Mouse (Mus musculus) Patski (cell line): ENCODE data around the gene Txndc2. TPM values are rescaled to one million over a fixed set of nuclear protein-coding genes. Genes with fewer than 3 reads are reported as not detected.

ENCODE experiments used
- ATAC-seq: fragments of 100-300 bp; one replicate; pipeline ENCODE4 v1.8.0; 2021
- CTCF ChIA-PET: fragments of 350-600 bp; sonication (Branson Sonifier 250); formaldehyde crosslinking; loops from one replicate; lab custom pipeline; 2022; ENCODE audit warnings: inconsistent platforms; lab: Charles Lee
- POLR2A ChIA-PET: fragments of 350-600 bp; sonication (Branson Sonifier 250); formaldehyde crosslinking; loops from one replicate; lab custom pipeline; 2022; ENCODE audit warnings: antibody characterized with exemption, inconsistent platforms; lab: Charles Lee
- DNase-seq: peaks from one replicate; pipeline ENCODE4 v3.0.0-alpha.2; 2011; ENCODE audit warnings: low read depth, low spot score
- H3K27me3 ChIP-seq: fragments of 371-371 bp; one replicate; pipeline ENCODE4 v1.5.1; 2021
- CTCF ChIP-seq: fragments of 100-300 bp; IDR thresholded peaks from one replicate; pipeline ENCODE4 v1.5.1; 2021
- in situ Hi-C: fragments of 300-500 bp; cut with MboI; formaldehyde crosslinking; loops from 3 replicates; pipeline ENCODE4 v1.11.1; 2018; ENCODE audit warnings: low pct_unique_long_range_greater_than_20kb, mixed read lengths
- polyA plus RNA-seq: library from polyadenylated mRNA; unstranded; gene quantifications from one replicate; pipeline ENCODE4 v1.2.3, GENCODE M21; 2021

Txndc2 gene
- polyA plus RNA-seq, 1 experiment from 2014 or later, result not detected

DNA sequence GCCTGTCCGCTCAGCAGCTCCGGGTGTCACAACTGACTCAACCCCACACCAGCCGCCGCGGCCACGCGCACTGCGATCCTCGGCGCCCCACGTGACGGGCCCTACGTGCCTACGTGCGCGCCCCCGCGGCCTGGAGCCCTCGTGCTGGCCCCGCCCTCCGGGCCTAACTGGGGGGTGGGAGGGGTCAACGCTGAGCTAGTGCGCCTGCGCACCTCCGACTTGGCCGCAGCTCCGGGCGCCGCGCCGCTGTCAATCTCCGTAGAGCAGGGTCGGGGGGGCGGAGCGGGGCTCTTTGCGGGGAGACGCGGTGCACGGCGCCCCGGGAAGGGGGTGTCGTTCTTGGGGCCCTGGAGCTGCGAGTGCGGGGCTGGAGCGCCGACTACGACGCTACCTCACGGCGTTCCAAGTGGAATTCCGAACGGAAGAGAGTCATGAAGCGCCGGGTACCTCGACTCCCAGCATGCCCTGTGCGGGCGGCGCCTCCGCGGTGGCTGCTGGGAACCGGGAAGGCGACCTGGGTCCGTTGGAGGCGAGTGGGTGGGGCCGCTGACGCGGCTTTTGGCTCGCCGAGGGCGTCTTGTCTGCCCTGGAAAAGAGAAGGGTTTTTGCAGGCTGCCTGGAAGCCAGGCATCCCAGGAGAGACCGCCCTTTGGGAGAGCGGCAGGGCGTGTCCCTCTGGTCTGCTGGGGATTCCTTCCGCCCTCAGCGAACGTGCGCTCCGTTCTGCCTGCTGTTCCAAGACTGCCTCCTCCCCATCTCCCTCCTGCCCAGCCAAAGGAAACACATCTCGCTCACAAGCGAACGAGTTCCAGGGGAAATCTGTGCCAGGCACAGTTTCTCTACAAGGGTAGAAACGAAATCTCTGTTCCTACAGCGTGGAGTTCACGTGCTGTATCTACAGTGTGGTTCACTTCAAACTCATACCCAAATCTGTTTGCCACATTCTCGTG, 28.2 kb downstream of the Txndc2 start, which contains the start of gene Vapa:
Gene Vapa, minus strand, starts transcription at position 93 of the 950 bp plus-strand sequence.
- in situ Hi-C loops, result loop anchor here (25.0 kb wide), 1 partner anchor 499 kb away; the partner anchor contains the start of genes Ddx11, Ndufv2 and Washc1
- ATAC-seq, result peak; percentile 87
- ChIA-PET POLR2A (interaction anchor here (0.8 to 3.8 kb wide), 6 partner anchors 13 to 170 kb away, joined by 3 to 16 read pairs (median 4); no protein-coding TSS in a partner anchor), CTCF (no interaction called here)
- no peaks in the 10 kb centered on the region for H3K27me3 ChIP-seq
- DNase-seq, result peak; percentile 84
- no peak for TF ChIP-seq CTCF

- DNase-seq (no peak), ATAC-seq (no peak)
- H3K27me3 ChIP-seq, result no peaks in the 10 kb centered on the region
- no peak for TF ChIP-seq CTCF
- ChIA-PET CTCF (no interaction called here), POLR2A (interaction anchor here (0.8 to 3.8 kb wide), 8 partner anchors 12 to 171 kb away, joined by 3 to 16 read pairs (median 4); no protein-coding TSS in a partner anchor)
- in situ Hi-C loops, result loop anchor here (25.0 kb wide), 1 partner anchor 499 kb away; the partner anchor contains the start of genes Ddx11, Ndufv2 and Washc1
These were observed 28.9 kb downstream of the Txndc2 start for GRCm38 (mm10) chr17:65613142-65613462.

DNA sequence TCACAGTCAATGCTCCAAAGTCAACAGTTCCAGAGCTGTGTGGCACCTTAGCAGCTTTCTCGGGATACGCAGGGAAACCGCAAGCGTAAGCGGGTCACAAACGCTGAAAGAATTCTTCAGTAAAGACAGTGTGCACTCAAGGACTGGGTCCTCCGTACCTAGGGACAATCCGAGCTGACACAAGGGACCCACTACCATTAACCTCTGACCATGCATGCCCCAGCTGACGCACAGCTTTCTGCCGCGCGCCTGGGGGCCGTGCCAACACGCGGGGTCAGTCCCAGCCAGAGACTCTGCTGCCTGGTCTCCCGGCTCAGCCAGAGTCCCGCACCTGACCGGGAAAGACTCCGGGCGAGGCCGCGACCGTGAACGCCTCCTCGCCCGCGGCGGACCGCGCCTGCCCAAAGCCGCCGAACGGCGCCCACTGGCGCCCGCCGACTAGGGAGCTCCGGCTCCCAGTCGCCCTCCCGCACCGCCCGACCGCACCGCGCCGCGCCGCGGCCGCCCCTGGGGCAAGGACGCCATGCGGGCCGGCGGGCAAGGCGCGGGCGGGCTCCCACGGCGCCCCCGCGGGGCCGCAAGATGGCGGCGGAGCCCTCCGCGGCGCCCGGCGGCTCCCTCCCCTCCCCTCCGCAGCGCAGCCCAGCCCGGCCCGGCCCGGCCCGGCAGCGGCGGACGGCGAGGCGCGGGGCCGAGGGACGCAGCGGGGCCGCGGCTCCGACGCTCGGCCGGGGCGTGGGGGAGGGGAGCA, 29.4 kb downstream of the Txndc2 start:
- no peaks in the 10 kb centered on the region for H3K27me3 ChIP-seq
- POLR2A ChIA-PET, result interaction anchor here (0.7 to 3.8 kb wide), 7 partner anchors 12 to 172 kb away, joined by 3 to 16 read pairs (median 4); no protein-coding TSS in a partner anchor

GRCm38 (mm10) chr17:65611721-65612120, 30.2 kb downstream of the Txndc2 start:
- ChIA-PET CTCF (interaction anchor here (1.3 kb wide), 1 partner anchor 13 kb away, joined by 3 read pairs; no protein-coding TSS in a partner anchor), POLR2A (interaction anchor here (0.7 to 3.8 kb wide), 3 partner anchors 14 to 125 kb away, joined by 4 to 16 read pairs (median 5); no protein-coding TSS in a partner anchor)
- in situ Hi-C loops, result loop anchor here (25.0 kb wide), 1 partner anchor 501 kb away; the partner anchor contains the start of genes Ddx11, Ndufv2 and Washc1
- no peak for TF ChIP-seq CTCF
- ATAC-seq, result no peak
- no peak for DNase-seq
- H3K27me3 ChIP-seq, result no peaks in the 10 kb centered on the region

More for the DNA sequence above, 29.4 kb downstream of the Txndc2 start:
- ATAC-seq (peak; percentile 22), DNase-seq (no peak)
- in situ Hi-C loops, result loop anchor here (25.0 kb wide), 1 partner anchor 500 kb away; the partner anchor contains the start of genes Ddx11, Ndufv2 and Washc1
- TF ChIP-seq CTCF, result no peak
- CTCF ChIA-PET, result interaction anchor here (1.3 kb wide), 1 partner anchor 13 kb away, joined by 3 read pairs; no protein-coding TSS in a partner anchor

GRCm38 (mm10) chr17:65608743-65609142, 33.2 kb downstream of the Txndc2 start:
- ATAC-seq (no peak), DNase-seq (no peak)
- in situ Hi-C loops, result loop anchor here (5.0 to 25.0 kb wide), 2 partner anchors 164 to 504 kb away; partner anchors contain the start of genes Ddx11, Ndufv2, Rab31 and Washc1
- ChIA-PET POLR2A (no interaction called here), CTCF (interaction anchor here (1.2 kb wide), 1 partner anchor 49 kb away, joined by 3 read pairs; no protein-coding TSS in a partner anchor)
- no peak for TF ChIP-seq CTCF
- no peaks in the 10 kb centered on the region for H3K27me3 ChIP-seq

- ATAC-seq (no peak), DNase-seq (no peak)
- H3K27me3 ChIP-seq, result no peaks in the 10 kb centered on the region
- in situ Hi-C loops, result loop anchor here (5.0 to 25.0 kb wide), 2 partner anchors 164 to 504 kb away; partner anchors contain the start of genes Ddx11, Ndufv2, Rab31 and Washc1
- ChIA-PET POLR2A (no interaction called here), CTCF (no interaction called here)
- no peak for TF ChIP-seq CTCF
These were observed 33.7 kb downstream of the Txndc2 start for GRCm38 (mm10) chr17:65608312-65608687.

- no peak for DNase-seq
- POLR2A ChIA-PET, result no interaction called here
These were observed 34.2 kb downstream of the Txndc2 start for GRCm38 (mm10) chr17:65607574-65608311.

DNA sequence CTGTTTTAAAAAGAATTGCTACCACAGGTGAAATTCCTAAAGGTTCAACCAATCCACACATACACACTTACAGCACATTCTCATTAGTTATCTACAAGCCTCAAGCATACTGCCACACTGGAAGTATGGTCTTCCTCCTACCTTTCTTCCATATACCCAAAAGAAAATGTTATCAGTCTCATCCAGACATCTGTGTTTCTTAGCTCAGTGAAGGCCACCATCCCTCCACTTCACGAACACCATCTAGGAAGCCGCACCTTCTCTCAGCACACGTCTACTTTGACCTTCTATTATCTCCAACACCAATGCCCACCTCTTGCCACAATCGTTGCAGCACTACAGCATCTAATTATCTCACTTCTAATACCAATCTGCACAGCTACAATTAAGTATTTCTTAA, 36.0 kb downstream of the Txndc2 start:
- CTCF ChIA-PET, result no interaction called here
- no peak for DNase-seq
- TF ChIP-seq CTCF, result no peak
- H3K27me3 ChIP-seq, result no peaks in the 10 kb centered on the region
- ATAC-seq, result no peak
- in situ Hi-C loops, result loop anchor here (5.0 to 25.0 kb wide), 2 partner anchors 166 to 506 kb away; partner anchors contain the start of genes Ddx11, Ndufv2, Rab31 and Washc1
- POLR2A ChIA-PET, result no interaction called here

More at GRCm38 (mm10) chr17:65607574-65608311, 34.2 kb downstream of the Txndc2 start:
- ATAC-seq, result no peak
- H3K27me3 ChIP-seq, result no peaks in the 10 kb centered on the region
- TF ChIP-seq CTCF, result no peak
- CTCF ChIA-PET, result no interaction called here
- in situ Hi-C loops, result loop anchor here (5.0 to 25.0 kb wide), 2 partner anchors 165 to 505 kb away; partner anchors contain the start of genes Ddx11, Ndufv2, Rab31 and Washc1

- TF ChIP-seq CTCF, result no peak
- CTCF ChIA-PET, result no interaction called here
- POLR2A ChIA-PET, result no interaction called here
- no peaks in the 10 kb centered on the region for H3K27me3 ChIP-seq
- no peak for DNase-seq
- in situ Hi-C loops, result loop anchor here (5.0 to 25.0 kb wide), 2 partner anchors 167 to 507 kb away; partner anchors contain the start of genes Ddx11, Ndufv2, Rab31 and Washc1
- ATAC-seq, result no peak
These were observed 37.1 kb downstream of the Txndc2 start for GRCm38 (mm10) chr17:65604892-65605291.
